Mouse (Mus musculus) activated CD4-positive, CD25-positive, alpha-beta regulatory T cell, adult 4 months (primary cell): ENCODE data around the gene Ust. TPM values are rescaled to one million over a fixed set of nuclear protein-coding genes. Genes with fewer than 3 reads are reported as not detected.
"Not testable (repeated sequence)": the region's sequence is repeated elsewhere in the genome, so short reads cannot be mapped to it uniquely, and the experiment has no call there.

Experiments used
- ATAC-seq: one replicate; pipeline ENCODE4 v1.8.0; 2017
- polyA plus RNA-seq, 2 experiments: library from polyadenylated mRNA; unstranded; fragments of 100-300 nt; shearing (Covaris generic); gene quantifications; one replicate each; pipeline ENCODE4 v1.2.1; 2017

Ust gene
- under 1 TPM; 0.18 to 0.53 TPM for polyA plus RNA-seq

DNA sequence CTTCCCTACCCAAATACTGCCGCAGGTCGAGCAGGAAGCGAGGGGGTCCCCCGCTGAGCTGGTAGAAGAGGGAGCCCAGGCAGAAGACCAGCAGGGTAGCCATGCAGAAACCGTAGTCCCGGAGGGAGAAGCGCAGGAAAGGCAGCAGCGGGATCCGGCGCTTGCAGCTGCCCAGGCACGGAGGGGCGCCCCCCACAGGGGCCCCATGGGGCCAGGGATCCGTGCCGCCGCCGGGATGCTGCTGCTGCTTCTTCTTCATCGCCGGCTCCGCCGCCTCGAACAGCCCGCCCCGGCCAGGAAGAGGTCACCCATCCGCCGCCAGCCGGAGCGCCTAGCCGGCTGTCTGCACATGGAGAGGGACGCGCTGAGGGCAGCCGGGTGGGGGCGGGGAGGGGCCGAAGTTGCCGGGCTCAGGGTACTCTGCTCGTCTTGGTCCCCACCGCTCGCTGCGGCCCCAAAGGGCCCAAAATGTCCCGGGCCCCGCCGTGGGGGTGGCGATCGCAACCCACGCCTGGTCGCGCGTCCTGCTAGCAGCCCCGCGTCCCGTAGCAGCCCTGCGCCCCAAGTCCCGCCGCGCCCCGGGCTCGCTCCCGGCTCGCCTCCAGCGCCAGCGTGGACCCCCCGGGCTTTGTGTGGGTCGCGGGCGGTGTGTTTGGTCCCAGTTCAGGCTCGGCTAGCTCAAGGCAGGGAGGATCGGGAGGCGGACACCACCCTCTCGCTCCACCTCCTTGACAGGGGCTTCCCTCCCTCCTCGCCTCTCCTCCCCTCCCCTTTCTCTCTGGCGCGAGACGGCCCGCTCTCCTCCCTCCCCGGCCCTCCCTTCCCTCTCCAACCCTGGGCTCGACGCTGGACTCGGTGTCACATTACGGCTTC lies at the start of gene Ust:
Gene Ust (minus strand): TSS at position 685 of the 873 bp plus-strand sequence.
- peak; percentile 54 for ATAC-seq

DNA sequence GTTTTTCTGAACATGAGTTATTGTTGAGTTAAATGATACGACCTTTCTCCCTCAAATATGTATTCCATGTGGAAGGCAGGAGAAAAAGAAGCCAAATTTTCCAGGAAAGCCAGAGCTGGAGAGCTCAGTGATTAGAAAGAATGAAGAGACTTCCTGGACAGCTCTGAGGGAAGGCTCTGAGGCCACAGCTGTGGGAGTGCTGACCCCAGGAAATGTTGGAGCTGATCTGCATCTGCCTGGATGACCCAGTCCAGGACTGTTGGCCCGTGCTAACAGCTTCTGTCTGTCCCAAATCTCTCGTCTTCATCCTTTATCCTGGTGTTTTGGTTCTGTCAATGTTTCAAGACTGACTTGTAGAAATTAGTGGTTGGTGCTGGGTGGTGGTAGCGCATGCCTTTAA lies 42.7 kb upstream of the Ust start:
- ATAC-seq, result no peak

DNA sequence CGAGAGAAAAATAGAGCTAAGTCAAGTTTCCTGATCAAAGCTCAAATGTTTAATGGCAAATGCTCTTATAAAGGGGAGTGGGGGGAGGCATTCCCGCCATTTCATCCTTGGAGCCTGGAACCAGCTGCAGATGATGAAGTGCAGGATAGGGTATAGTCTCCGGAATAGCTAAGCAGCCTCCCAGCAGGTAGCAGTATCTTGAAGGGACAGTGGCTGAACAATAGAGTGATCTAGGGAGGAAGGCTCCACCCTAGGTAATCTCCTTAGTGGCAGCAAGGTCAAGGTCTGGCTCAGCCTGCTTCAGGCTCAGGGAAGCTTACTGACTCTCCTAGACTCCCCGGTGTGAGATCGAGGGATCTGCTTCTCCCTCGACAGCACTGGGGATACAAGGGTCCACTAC lies 40.9 kb upstream of the Ust start:
- not testable (repeated sequence) for ATAC-seq

- ATAC-seq, result not testable (repeated sequence)
These were observed 33.6 kb upstream of the Ust start for GRCm38 (mm10) chr10:8552239-8552638.

DNA sequence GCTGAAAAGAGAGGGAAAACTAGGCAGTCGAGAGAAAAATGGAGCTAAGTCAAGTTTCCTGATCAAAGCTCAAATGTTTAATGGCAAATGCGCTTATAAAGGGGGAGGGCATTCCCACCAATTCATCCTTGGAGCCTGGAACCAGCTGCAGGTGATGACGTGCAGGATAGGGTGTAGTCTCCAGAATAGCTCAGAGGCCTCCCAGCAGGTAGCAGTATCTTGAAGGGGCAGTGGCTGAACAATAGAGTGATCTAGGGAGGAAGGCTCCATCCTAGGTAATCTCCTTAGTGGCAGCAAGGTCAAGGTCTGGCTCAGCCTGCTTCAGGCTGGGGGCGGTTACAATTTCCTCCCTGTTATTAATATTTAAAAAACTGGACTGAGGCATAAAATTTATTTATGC lies 33.0 kb upstream of the Ust start:
- ATAC-seq, result not testable (repeated sequence)

GRCm38 (mm10) chr10:8541514-8541913 lies 22.9 kb upstream of the Ust start:
- no peak for ATAC-seq

DNA sequence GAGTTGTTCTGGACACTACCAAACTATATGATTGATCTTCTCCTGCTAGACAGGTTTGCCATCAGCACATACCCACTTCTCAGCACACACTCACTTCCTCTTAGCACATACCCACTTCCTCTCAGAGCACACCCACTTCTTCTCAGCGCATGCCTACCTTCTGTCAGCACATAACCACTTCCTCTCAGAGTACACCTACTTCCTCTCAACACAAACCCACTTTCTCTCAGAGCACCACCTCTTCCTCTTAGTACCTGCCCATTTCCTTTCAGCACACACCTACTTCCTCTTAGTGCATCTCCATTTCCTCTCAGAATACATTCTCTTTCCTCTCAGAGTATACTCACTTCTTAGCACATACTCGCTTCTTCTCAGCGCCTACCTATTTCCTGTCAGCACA lies 16.8 kb upstream of the Ust start:
- ATAC-seq, result peak; percentile 68

GRCm38 (mm10) chr10:8531651-8532050 lies 13.0 kb upstream of the Ust start:
- no peak for ATAC-seq

DNA sequence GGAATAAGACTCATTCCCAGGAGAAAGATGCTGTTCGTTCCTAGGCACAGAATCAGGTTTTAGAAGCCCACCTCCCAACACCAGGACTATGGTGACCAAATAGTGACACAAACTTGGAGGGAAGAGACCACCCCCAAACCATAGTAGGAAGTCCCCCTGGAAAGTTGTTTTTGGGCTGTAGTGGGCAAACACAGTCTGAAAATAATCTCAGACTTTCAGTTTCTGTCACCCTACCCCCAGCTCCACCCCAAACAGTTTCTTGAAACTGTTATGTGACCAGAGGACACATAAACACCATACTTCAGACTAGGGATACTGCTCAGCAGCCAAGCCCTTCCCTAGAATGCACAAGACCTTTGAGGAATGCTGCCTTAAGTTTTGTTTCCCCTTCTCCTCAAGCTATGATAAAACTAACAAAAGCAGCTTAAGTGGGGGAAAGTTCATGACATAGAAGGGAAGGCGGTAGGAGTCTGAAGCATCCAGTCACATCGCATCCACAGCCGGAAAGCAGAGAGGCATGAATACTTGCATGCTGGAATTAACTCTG lies 12.0 kb upstream of the Ust start:
- ATAC-seq, result no peak

DNA sequence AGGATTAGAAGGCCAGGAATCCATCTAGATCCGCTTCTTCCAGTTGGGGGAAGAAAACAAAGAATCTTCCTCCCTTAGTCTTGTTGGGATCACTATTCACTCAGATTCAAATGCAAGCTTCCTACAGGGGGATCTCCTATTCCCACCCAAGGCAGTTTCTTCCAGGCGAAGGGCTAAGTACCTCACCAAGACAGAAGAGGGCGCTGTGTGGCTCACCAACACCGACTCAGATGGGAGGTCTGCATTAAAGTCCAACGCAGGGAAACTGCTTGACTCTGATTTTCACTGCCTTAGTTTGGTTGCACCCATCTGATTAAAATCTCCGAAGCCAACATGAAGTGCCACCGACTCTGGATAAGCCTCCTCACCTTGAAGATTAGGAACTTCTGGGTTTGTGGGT lies 10.5 kb upstream of the Ust start:
- ATAC-seq, result no peak

GRCm38 (mm10) chr10:8525354-8525753 lies 6.7 kb upstream of the Ust start:
- no peak for ATAC-seq

DNA sequence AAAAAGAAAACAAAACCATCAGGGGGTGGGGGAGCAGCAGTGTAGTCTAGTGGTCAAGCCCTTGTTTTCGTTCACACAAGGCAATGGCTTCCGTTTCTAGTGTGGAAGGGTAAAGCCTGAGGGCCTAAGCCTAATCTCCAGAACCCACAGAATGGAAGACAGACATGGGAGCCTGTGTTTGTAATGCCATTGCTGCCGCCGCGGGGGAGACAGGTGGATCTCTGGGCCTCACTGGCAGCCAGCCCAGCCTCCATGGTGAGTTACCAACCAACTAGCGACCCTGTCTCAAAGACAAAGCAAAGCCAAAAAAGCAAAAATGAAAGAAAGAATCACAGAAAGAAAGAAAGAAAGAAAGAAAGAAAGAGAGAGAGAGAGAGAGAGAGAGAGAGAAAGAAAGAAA lies 2.9 kb upstream of the Ust start:
- ATAC-seq, result no peak

DNA sequence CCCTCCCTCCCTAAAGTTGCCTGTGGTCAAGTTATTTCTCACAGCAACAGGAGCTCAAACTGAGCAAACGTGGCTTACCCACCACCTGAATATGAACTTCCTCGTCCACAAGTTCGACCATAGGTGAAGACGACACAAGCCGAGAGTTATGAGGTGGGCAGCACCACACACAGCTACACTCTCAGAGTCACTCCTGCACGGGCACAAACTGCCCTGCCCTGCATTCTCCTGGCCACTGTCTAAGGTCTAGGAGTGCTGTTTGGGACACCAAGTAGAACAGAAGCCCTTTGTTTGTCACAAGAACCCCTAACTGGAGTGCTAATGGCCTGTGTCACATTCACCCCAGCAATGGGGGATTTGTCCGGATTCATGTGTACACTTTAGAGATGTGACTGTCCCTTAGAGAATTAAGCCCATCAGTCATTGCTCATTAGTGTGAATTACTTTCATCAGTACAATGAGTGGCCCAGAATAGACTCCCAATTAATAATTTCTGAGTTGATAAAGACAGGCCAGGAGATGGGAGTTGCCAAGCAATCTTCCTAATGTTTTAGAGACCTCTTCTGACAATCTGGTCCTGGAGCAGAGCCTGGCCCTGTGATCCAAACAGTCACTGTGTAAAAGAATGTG lies 2.3 kb upstream of the Ust start:
- no peak for ATAC-seq

GRCm38 (mm10) chr10:8519014-8519491 lies 428 bp upstream of the Ust start:
- peak; percentile 30 for ATAC-seq

GRCm38 (mm10) chr10:8517591-8518140 lies 959 bp downstream of the Ust start:
- ATAC-seq, result peak; percentile 53

- ATAC-seq, result no peak
These were observed 1.6 kb downstream of the Ust start for GRCm38 (mm10) chr10:8516916-8517524.

GRCm38 (mm10) chr10:8513690-8514089 lies 4.9 kb downstream of the Ust start:
- no peak for ATAC-seq

GRCm38 (mm10) chr10:8512222-8512621 lies 6.4 kb downstream of the Ust start:
- ATAC-seq, result no peak

- no peak for ATAC-seq
These were observed 6.9 kb downstream of the Ust start for GRCm38 (mm10) chr10:8511760-8512159.

DNA sequence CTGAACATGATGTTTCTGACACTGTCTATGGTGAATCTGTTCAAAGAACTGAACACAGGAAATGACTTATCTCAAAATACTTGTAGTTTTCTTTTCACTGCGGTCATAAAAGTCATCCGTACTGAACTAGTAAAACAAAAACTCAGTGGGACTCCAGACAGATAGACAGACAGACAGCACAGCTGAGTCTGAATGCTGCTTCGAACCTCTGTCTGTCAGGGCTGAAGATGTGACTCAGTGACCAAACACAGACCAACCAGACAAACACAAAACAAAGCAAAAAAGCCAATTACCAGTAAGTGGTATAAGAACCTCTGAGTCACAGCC lies 12.4 kb downstream of the Ust start:
- peak; percentile 80 for ATAC-seq

- ATAC-seq, result peak; percentile 83
These were observed 13.0 kb downstream of the Ust start for GRCm38 (mm10) chr10:8505346-8506246.

DNA sequence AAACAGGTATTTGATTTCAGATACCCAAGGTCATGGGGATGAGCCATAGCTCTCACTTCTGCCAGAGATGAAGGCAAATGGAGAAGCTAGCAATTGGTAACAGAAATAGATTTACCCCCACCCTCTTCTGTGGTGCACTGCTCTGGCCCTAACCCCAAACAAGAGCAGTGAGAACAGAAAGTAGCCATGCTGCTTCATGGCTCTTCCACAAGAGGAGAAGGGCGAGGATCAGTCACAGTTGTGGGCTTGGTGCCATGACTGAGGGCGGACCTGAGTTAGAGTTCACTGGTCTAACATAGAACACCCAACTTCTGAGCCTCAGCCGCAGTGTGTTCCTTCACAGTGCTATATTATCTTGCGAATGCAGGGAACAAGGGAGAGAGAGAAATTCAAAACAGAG lies 13.8 kb downstream of the Ust start:
- no peak for ATAC-seq
